12 mouse cellular contexts compared by ENCODE assay signal in genomic region chr16:42575517-42575946, GRCm38 (mm10).
A peak's percentile ranks its signal among the peaks of the same experiment; 100 is the strongest.
DNase-seq lines count a peak whose midpoint lies in the region; TF ChIP-seq lines count a peak whose summit lies in the region.
"Had no signal": no experiment of that assay in that cellular context is flagged by ENCODE, and none has a peak within 500 bp of the region (broad histone marks: within the 10 kb centered on the region; RNA-seq: fewer than 3 reads in every experiment).

No protein-coding gene starts in this region.

- H3K27ac ChIP-seq in CH12.LX (ENCODE audit: insufficient read depth, low read depth) (no peak overlapping the region), ES-Bruce4 (ENCODE audit: insufficient read depth, low read length) (peak overlapping the region; percentile 95)
- H3K27ac ChIP-seq in forebrain, embryonic 10.5 days: peak overlapping the region; percentile 83
- H3K27ac ChIP-seq: heart, embryonic 15.5 days had no signal

- TF ChIP-seq EP300 in CH12.LX (IDR thresholded peaks at IDR 0.05; ENCODE audit: low read length) (no peak), ES-Bruce4 (IDR thresholded peaks at IDR 0.05; ENCODE audit: insufficient read depth, low read depth, low read length) (peak; percentile 99)

- TF ChIP-seq RAD21 in CH12.LX (IDR thresholded peaks at IDR 0.05; ENCODE audit: low read depth, low read length): no peak

- H3K9ac ChIP-seq in CH12.LX (ENCODE audit: insufficient read depth, low read depth): no peak overlapping the region
- H3K9ac ChIP-seq in ES-Bruce4 (ENCODE audit: low read depth, poor library complexity, severe bottlenecking): peak overlapping the region; percentile 41; the same call in 1 of the 2 replicates
- H3K9ac ChIP-seq: heart, embryonic 15.5 days had no signal

- 3% methylated on average over 7 of the region's 7 CpGs for WGBS in forebrain, embryonic 10.5 days

- H3K4me3 ChIP-seq in CH12.LX (replicated peaks in 1 of 3; ENCODE audit: low read depth in 2 of 3, low read length in 2 of 3, poor library complexity in 1 of 3) (no peak overlapping the region), ES-Bruce4 (ENCODE audit: low read depth, low read length) (no peak overlapping the region)
- peak overlapping the region; percentile 33 for H3K4me3 ChIP-seq in forebrain, embryonic 10.5 days
- H3K4me3 ChIP-seq: heart, embryonic 15.5 days had no signal

- H3K4me2 ChIP-seq in CH12.LX (ENCODE audit: insufficient read depth, low read depth, poor library complexity, severe bottlenecking): no peak overlapping the region; the same call in 1 of the 2 replicates
- H3K4me2 ChIP-seq: heart, embryonic 15.5 days had no signal

- dilution Hi-C loops in CH12.LX (cut with MboI; ENCODE audit: extremely low pct_ligation_motif_present, extremely low pct_unique_long_range_greater_than_20kb, low sequenced_read_pairs): no loop called here

- H3K4me1 ChIP-seq in CH12.LX (ENCODE audit: control insufficient read depth in 1 of 2, insufficient read depth in 2 of 2) (peaks cover 0 to 12% of the 10 kb centered on the region in 2 experiments; a peak in 2 of 4 replicates), ES-Bruce4 (ENCODE audit: control insufficient read depth, insufficient read depth, low read length) (no peaks in the 10 kb centered on the region)
- peaks cover 26% of the 10 kb centered on the region for H3K4me1 ChIP-seq in forebrain, embryonic 10.5 days
- H3K4me1 ChIP-seq: heart, embryonic 15.5 days had no signal

- no peaks in the 10 kb centered on the region for H3K79me2 ChIP-seq in CH12.LX (replicated peaks; ENCODE audit: control insufficient read depth, extremely low read depth, insufficient read depth, poor library complexity, severe bottlenecking)

- DNase-seq in CH12.LX (ENCODE audit: extremely low read depth): peak; percentile 36
- DNase-seq in forebrain, embryonic 10.5 days (ENCODE audit: extremely low spot score, low spot score): peak; percentile 84
- DNase-seq in mesoderm, embryonic 11.5 days (ENCODE audit: low read depth, low spot score): peak; percentile 89
- DNase-seq in adrenal gland, postnatal 4 days (ENCODE audit: low spot score in 2 of 2): no peak
- DNase-seq in urinary bladder, postnatal 14 days (ENCODE audit: low spot score): no peak
- no peak for DNase-seq in lung, adult 18-20 months
- DNase-seq in heart, postnatal 25 days (ENCODE audit: low spot score): no peak
- DNase-seq: cerebellum, postnatal 36 days; lung, postnatal 14 days; right cerebral cortex, postnatal 14 days had no signal

- H3K36me3 ChIP-seq in CH12.LX (replicated peaks in 1 of 2; ENCODE audit: control insufficient read depth in 1 of 2, insufficient read depth in 1 of 2, low read length in 1 of 2) (no peaks in the 10 kb centered on the region), ES-Bruce4 (ENCODE audit: control insufficient read depth, insufficient read depth, low read length, poor library complexity, severe bottlenecking) (no peaks in the 10 kb centered on the region; the same call in 1 of the 2 replicates)
- no peaks in the 10 kb centered on the region for H3K36me3 ChIP-seq in forebrain, embryonic 10.5 days (replicated peaks)
- H3K36me3 ChIP-seq: heart, embryonic 15.5 days had no signal

- TF ChIP-seq POLR2A in CH12.LX (IDR thresholded peaks at IDR 0.05; ENCODE audit: low read depth, low read length) (no peak), ES-Bruce4 (IDR thresholded peaks at IDR 0.05; ENCODE audit: insufficient read depth, low read length) (no peak)

- no peaks in the 10 kb centered on the region for H3K27me3 ChIP-seq in CH12.LX (replicated peaks)
- H3K27me3 ChIP-seq in ES-Bruce4 (ENCODE audit: control insufficient read depth, insufficient read depth, low read length, poor library complexity, severe bottlenecking): no peaks in the 10 kb centered on the region
- H3K27me3 ChIP-seq in forebrain, embryonic 10.5 days (ENCODE audit: poor library complexity, severe bottlenecking): no peaks in the 10 kb centered on the region
- H3K27me3 ChIP-seq: heart, embryonic 15.5 days had no signal

- in situ Hi-C loops in CH12.LX (cut with MboI; ENCODE audit: low pct_ligation_motif_present, low pct_unique_long_range_greater_than_20kb, low sequenced_read_pairs): no loop called here

- no peaks in the 10 kb centered on the region for H3K9me3 ChIP-seq in CH12.LX (replicated peaks; ENCODE audit: low read length)
- peaks cover 10% of the 10 kb centered on the region for H3K9me3 ChIP-seq in ES-Bruce4 (replicated peaks; ENCODE audit: control insufficient read depth, insufficient read depth, low read length, poor library complexity, severe bottlenecking)
- no peaks in the 10 kb centered on the region for H3K9me3 ChIP-seq in forebrain, embryonic 10.5 days
- H3K9me3 ChIP-seq: heart, embryonic 15.5 days had no signal

- TF ChIP-seq CTCF in CH12.LX (conservative IDR thresholded peaks at IDR 0.05 in 1 of 2, IDR thresholded peaks at IDR 0.05 in 1 of 2; ENCODE audit: low read depth in 2 of 2, low read length in 2 of 2): no peak
- no peak for TF ChIP-seq CTCF in ES-Bruce4 (IDR thresholded peaks at IDR 0.05; ENCODE audit: low read depth, low read length)

- intact Hi-C loops in heart, postnatal 25 days (cut with DNase I): no loop called here

TF ChIP-seq in CH12.LX, 34 proteins besides CTCF, POLR2A, EP300 and RAD21:
- TF ChIP-seq HCFC1 (IDR thresholded peaks at IDR 0.05; ENCODE audit: low read depth, low read length) (no peak), MYC (IDR thresholded peaks at IDR 0.05; ENCODE audit: low read depth, low read length) (no peak), MAFK (IDR thresholded peaks at IDR 0.05; ENCODE audit: insufficient replicate concordance, low read length) (no peak), ZKSCAN1 (IDR thresholded peaks at IDR 0.05; ENCODE audit: borderline replicate concordance, low read depth, low read length) (no peak), PAX5 (IDR thresholded peaks at IDR 0.05; ENCODE audit: low read length) (no peak), NELFE (IDR thresholded peaks at IDR 0.05; ENCODE audit: low read depth, low read length) (no peak), ZNF384 (IDR thresholded peaks at IDR 0.05; ENCODE audit: low read depth, low read length) (0 out of 2 replicates have a peak, but pooled peaks have one; percentile 33), MAZ (IDR thresholded peaks at IDR 0.05; ENCODE audit: low read depth, low read length) (no peak)

Comparison
In these comparisons a context has a peak if more than half of its experiments do, and no peak if none do; other contexts are left out.
1. DNase-seq: peak in CH12.LX (single experiment), forebrain, embryonic 10.5 days (single experiment) and mesoderm, embryonic 11.5 days (single experiment); none in adrenal gland, postnatal 4 days (0 of 2), urinary bladder, postnatal 14 days (single experiment), lung, adult 18-20 months (0 of 2) and heart, postnatal 25 days (single experiment).